ENCODE assay signal across 17 mouse cellular contexts in genomic region chr10:121422294-121422693, GRCm38 (mm10).
"Had no signal": no experiment of that assay in that cellular context is flagged by ENCODE, and none has a peak within 500 bp of the region (broad histone marks: within the 10 kb centered on the region; RNA-seq: fewer than 3 reads in every experiment).

No protein-coding gene starts in this region.

- DNase-seq: kidney, postnatal 36 days; layer of hippocampus, adult 9-11 months; layer of hippocampus, postnatal 36 days; lung, postnatal 14 days; retina, postnatal 1 day; right cerebral cortex, postnatal 4 days; spleen, adult 18-20 months; thymus, adult 18-20 months; thymus, postnatal 14 days had no signal

- H3K27me3 ChIP-seq: limb, embryonic 15.5 days; liver, embryonic 12.5 days; lung, embryonic 15.5 days; midbrain, embryonic 12.5 days; neural tube, embryonic 13.5 days had no signal

- H3K9ac ChIP-seq: limb, embryonic 15.5 days; liver, embryonic 12.5 days; lung, embryonic 15.5 days; midbrain, embryonic 12.5 days; neural tube, embryonic 13.5 days had no signal

- H3K9me3 ChIP-seq: limb, embryonic 15.5 days; liver, embryonic 12.5 days; lung, embryonic 15.5 days; midbrain, embryonic 12.5 days; neural tube, embryonic 13.5 days had no signal

- H3K27ac ChIP-seq: kidney, postnatal 0 days; limb, embryonic 15.5 days; liver, embryonic 12.5 days; lung, embryonic 15.5 days; midbrain, embryonic 12.5 days; stomach, postnatal 0 days had no signal

- ATAC-seq: liver, embryonic 12.5 days; midbrain, embryonic 16.5 days had no signal

- H3K36me3 ChIP-seq: limb, embryonic 15.5 days; lung, embryonic 15.5 days; midbrain, embryonic 12.5 days; neural tube, embryonic 13.5 days had no signal

- H3K4me2 ChIP-seq: limb, embryonic 15.5 days; liver, embryonic 12.5 days; lung, embryonic 15.5 days; midbrain, embryonic 12.5 days; neural tube, embryonic 13.5 days had no signal

- H3K4me3 ChIP-seq: limb, embryonic 15.5 days; liver, embryonic 12.5 days; lung, embryonic 15.5 days; midbrain, embryonic 12.5 days; neural tube, embryonic 13.5 days had no signal
